Mouse (Mus musculus) liver, adult 2 months (tissue): ENCODE measurements around the gene Nfix. TPM values are rescaled to one million over a fixed set of nuclear protein-coding genes. Genes with fewer than 3 reads are reported as not detected.

Source experiments
- DNase-seq: peaks from one replicate; pipeline ENCODE4 v3.0.0-alpha.2; 2011; ENCODE audit warnings: low read depth, low spot score; ENCODE audit errors: extremely low read depth
- H3K27ac ChIP-seq: fragments of 200-500 bp; replicated peaks from 2 replicates; pipeline ENCODE4 v1.5.1; 2012; ENCODE audit warnings: low read depth, mild to moderate bottlenecking, control low read depth, inconsistent platforms, low read length; ENCODE audit not compliant: insufficient read depth
- H3K27me3 ChIP-seq: fragments of 200-500 bp; 2 replicates; pipeline ENCODE4 v1.6.1; 2012; ENCODE audit warnings: mild to moderate bottlenecking, moderate library complexity, low read length, inconsistent platforms; ENCODE audit not compliant: control insufficient read depth, insufficient read depth
- H3K36me3 ChIP-seq: fragments of 200-500 bp; 2 replicates; pipeline ENCODE4 v1.6.1; 2012; ENCODE audit warnings: low read length, inconsistent platforms; ENCODE audit not compliant: control insufficient read depth, insufficient read depth
- H3K4me1 ChIP-seq: fragments of 200-500 bp; 2 replicates; pipeline ENCODE4 v1.6.1; 2011; ENCODE audit warnings: low read length; ENCODE audit not compliant: control insufficient read depth, insufficient read depth
- H3K4me3 ChIP-seq: fragments of 200-500 bp; 2 replicates; pipeline ENCODE4 v1.5.1; 2011; ENCODE audit warnings: low read depth, mild to moderate bottlenecking, control low read depth, low read length, moderate library complexity; ENCODE audit not compliant: insufficient read depth
- H3K79me2 ChIP-seq: fragments of 200-500 bp; 2 replicates; pipeline ENCODE4 v1.6.1; 2012; ENCODE audit warnings: inconsistent platforms, mild to moderate bottlenecking, low read length, moderate library complexity; ENCODE audit not compliant: control insufficient read depth, insufficient read depth
- H3K9ac ChIP-seq: fragments of 200-500 bp; 2 replicates; pipeline ENCODE4 v1.6.1; 2012; ENCODE audit warnings: low read depth, mild to moderate bottlenecking, control low read depth, inconsistent platforms, low read length
- CTCF ChIP-seq: fragments of 200-500 bp; IDR thresholded peaks from 2 replicates; pipeline ENCODE4 v1.5.1; 2011; ENCODE audit warnings: low read depth, low read length, control low read depth
- POLR2A ChIP-seq: fragments of 200-500 bp; IDR thresholded peaks from 2 replicates; pipeline ENCODE4 v1.6.1; 2011; ENCODE audit warnings: low read length, control low read depth; ENCODE audit not compliant: insufficient read depth; ENCODE audit errors: extremely low read depth
- WGBS: fragments of 180-500 bp; shearing (Covaris S2); methylation state at CpG from one replicate; pipeline ENCODE4 v1.1.7; 2018; 5-methylcytosine and 5-hydroxymethylcytosine counted together
- polyA plus RNA-seq: library from polyadenylated mRNA; depleted of rRNA; stranded (reverse); fragments of >200 nt; gene quantifications from 2 replicates; pipeline ENCODE4 v1.2.3, GENCODE M21; 2012
- total RNA-seq: library from RNA; depleted of rRNA; stranded (reverse); fragments of >200 nt; gene quantifications from 2 replicates; pipeline ENCODE4 v1.2.3, GENCODE M21; 2014

The Nfix gene
- total and polyA plus RNA-seq, 2 experiments = 20.7 to 32.9 TPM

DNA sequence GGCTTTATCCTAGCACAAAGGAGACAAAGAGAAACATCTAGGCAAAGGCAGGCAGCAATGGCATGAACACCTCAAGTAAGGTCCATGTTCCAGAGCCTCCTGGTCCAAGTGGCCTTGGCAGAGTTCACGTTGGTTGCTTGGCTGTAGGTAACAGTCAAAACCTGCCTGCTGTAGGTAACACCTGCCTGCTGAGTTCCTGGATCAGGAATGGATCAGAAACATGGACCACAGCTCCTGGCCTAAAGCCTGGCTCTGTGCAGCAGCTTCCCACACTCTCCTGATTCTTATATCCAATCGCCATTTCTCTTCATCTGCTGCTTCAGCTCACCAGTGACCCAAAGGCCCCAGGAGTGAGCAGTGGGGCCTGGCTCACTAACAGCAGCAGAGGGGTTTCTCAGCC is 65.5 kb downstream of the Nfix start:
- H3K4me3 ChIP-seq = no peak overlapping the region
- H3K9ac ChIP-seq = no peak overlapping the region
- no peak for DNase-seq
- H3K36me3 ChIP-seq = no peaks in the 10 kb centered on the region
- no peak for TF ChIP-seq POLR2A
- TF ChIP-seq CTCF = no peak
- 66% methylated on average over 2 of the region's 2 CpGs for WGBS
- H3K27me3 ChIP-seq = no peaks in the 10 kb centered on the region
- H3K79me2 ChIP-seq = peaks cover 49% of the 10 kb centered on the region
- no peak overlapping the region for H3K27ac ChIP-seq
- peaks cover 20% of the 10 kb centered on the region for H3K4me1 ChIP-seq

GRCm38 (mm10) chr8:84733959-84734358 is 66.2 kb downstream of the Nfix start:
- no peak for TF ChIP-seq CTCF
- TF ChIP-seq POLR2A = no peak

DNA sequence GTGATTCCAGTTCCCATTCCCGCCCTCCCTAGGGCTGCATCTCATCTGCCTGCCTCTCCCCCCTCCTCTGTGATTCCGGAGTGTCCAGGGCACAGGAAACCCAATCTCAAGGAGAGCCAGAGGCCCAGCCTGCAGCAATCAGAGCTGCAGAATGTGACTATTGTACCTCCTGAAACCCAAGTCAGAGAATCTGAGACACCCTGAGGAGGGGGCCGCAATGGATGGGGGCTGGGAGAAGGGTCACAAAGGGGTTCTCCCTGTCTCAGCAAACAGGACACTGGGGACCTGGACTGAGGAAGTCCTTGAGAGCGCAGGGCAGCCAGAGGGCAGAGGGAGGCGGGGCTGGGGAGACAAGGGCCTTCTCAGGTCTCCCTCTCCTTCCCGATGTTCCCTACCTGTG is 67.1 kb downstream of the Nfix start:
- 72% methylated on average over 6 of the region's 6 CpGs for WGBS
- Histone ChIP-seq H3K4me1 (peaks cover 20% of the 10 kb centered on the region), H3K27me3 (no peaks in the 10 kb centered on the region), H3K79me2 (peaks cover 43% of the 10 kb centered on the region), H3K36me3 (no peaks in the 10 kb centered on the region), H3K27ac (no peak overlapping the region), H3K4me3 (no peak overlapping the region), H3K9ac (no peak overlapping the region; the same call in 1 of the 2 replicates)
- TF ChIP-seq POLR2A (no peak), CTCF (no peak)
- DNase-seq = no peak

More at GRCm38 (mm10) chr8:84733959-84734358, 66.2 kb downstream of the Nfix start:
- 94% methylated on average over 6 of the region's 6 CpGs for WGBS
- Histone ChIP-seq H3K4me1 (peaks cover 20% of the 10 kb centered on the region), H3K27ac (no peak overlapping the region), H3K27me3 (no peaks in the 10 kb centered on the region), H3K9ac (no peak overlapping the region), H3K36me3 (no peaks in the 10 kb centered on the region), H3K79me2 (peaks cover 49% of the 10 kb centered on the region), H3K4me3 (no peak overlapping the region)
- no peak for DNase-seq

- Histone ChIP-seq H3K36me3 (no peaks in the 10 kb centered on the region), H3K4me3 (no peak overlapping the region), H3K4me1 (peaks cover 18% of the 10 kb centered on the region), H3K79me2 (peaks cover 40% of the 10 kb centered on the region), H3K27ac (no peak overlapping the region), H3K27me3 (no peaks in the 10 kb centered on the region), H3K9ac (no peak overlapping the region; the same call in 1 of the 2 replicates)
- TF ChIP-seq POLR2A (no peak), CTCF (no peak)
- WGBS = 75% methylated on average over 5 of the region's 5 CpGs
- DNase-seq = no peak
These were observed 67.6 kb downstream of the Nfix start for GRCm38 (mm10) chr8:84732545-84732944.

GRCm38 (mm10) chr8:84731371-84732177 is 68.6 kb downstream of the Nfix start:
- Histone ChIP-seq H3K36me3 (no peaks in the 10 kb centered on the region), H3K27ac (no peak overlapping the region), H3K4me3 (no peak overlapping the region), H3K27me3 (no peaks in the 10 kb centered on the region), H3K4me1 (peaks cover 18% of the 10 kb centered on the region), H3K9ac (no peak overlapping the region), H3K79me2 (peaks cover 32% of the 10 kb centered on the region)
- 65% methylated on average over 11 of the region's 11 CpGs for WGBS
- no peak for DNase-seq
- TF ChIP-seq CTCF (no peak), POLR2A (no peak)
